Mouse (Mus musculus) bone marrow macrophage, adult 2 months (primary cell): ENCODE results near the gene Cetn3. TPM values are rescaled to one million over a fixed set of nuclear protein-coding genes. Genes with fewer than 3 reads are reported as not detected.

Source experiments
- H3K27ac ChIP-seq: 2 replicates; pipeline ENCODE4 v1.5.1; 2012; ENCODE audit warnings: low read depth, low read length; ENCODE audit not compliant: insufficient read depth
- H3K4me1 ChIP-seq: 2 replicates; pipeline ENCODE4 v1.6.1; 2012; ENCODE audit warnings: low read length; ENCODE audit not compliant: control insufficient read depth, insufficient read depth
- H3K4me3 ChIP-seq: 2 replicates; pipeline ENCODE4 v1.5.1; 2012; ENCODE audit warnings: mild to moderate bottlenecking, low read length, moderate library complexity; ENCODE audit not compliant: insufficient read depth
- CTCF ChIP-seq: IDR thresholded peaks from 2 replicates; pipeline ENCODE4 v1.5.1; 2012; ENCODE audit warnings: low read depth, mild to moderate bottlenecking, low read length, moderate library complexity
- POLR2A ChIP-seq: IDR thresholded peaks from 2 replicates; pipeline ENCODE4 v1.6.1; 2012; ENCODE audit warnings: mild to moderate bottlenecking, low read depth, low read length, borderline replicate concordance
- polyA plus RNA-seq: library from polyadenylated mRNA; stranded (reverse); fragments of >200 nt; gene quantifications from 2 replicates; pipeline ENCODE4 v1.2.4, GENCODE M21; 2012; ENCODE audit not compliant: missing spikeins, insufficient read depth, insufficient read length

Cetn3 gene
- polyA plus RNA-seq, 1 experiment, result 93.8 TPM

GRCm38 (mm10) chr13:81803713-81804112, 20.8 kb downstream of the Cetn3 start:
- TF ChIP-seq POLR2A, result no peak

GRCm38 (mm10) chr13:81822750-81823149, 39.9 kb downstream of the Cetn3 start:
- Histone ChIP-seq H3K4me1 (no peaks in the 10 kb centered on the region), H3K4me3 (no peak overlapping the region), H3K27ac (no peak overlapping the region)
- no peak for TF ChIP-seq CTCF
- no peak for TF ChIP-seq POLR2A

More at GRCm38 (mm10) chr13:81803713-81804112, 20.8 kb downstream of the Cetn3 start:
- H3K27ac ChIP-seq, result no peak overlapping the region
- H3K4me3 ChIP-seq, result no peak overlapping the region
- H3K4me1 ChIP-seq, result no peaks in the 10 kb centered on the region

- no peak for TF ChIP-seq POLR2A
- no peak for TF ChIP-seq CTCF
- H3K4me3 ChIP-seq, result no peak overlapping the region
- H3K27ac ChIP-seq, result no peak overlapping the region
- no peaks in the 10 kb centered on the region for H3K4me1 ChIP-seq
These were observed 41.9 kb downstream of the Cetn3 start for GRCm38 (mm10) chr13:81824576-81825330.

- no peaks in the 10 kb centered on the region for H3K4me1 ChIP-seq
- TF ChIP-seq POLR2A (no peak), CTCF (no peak)
- H3K4me3 ChIP-seq, result no peak overlapping the region
- H3K27ac ChIP-seq, result no peak overlapping the region
These were observed 45.6 kb downstream of the Cetn3 start for GRCm38 (mm10) chr13:81828486-81828885.

DNA sequence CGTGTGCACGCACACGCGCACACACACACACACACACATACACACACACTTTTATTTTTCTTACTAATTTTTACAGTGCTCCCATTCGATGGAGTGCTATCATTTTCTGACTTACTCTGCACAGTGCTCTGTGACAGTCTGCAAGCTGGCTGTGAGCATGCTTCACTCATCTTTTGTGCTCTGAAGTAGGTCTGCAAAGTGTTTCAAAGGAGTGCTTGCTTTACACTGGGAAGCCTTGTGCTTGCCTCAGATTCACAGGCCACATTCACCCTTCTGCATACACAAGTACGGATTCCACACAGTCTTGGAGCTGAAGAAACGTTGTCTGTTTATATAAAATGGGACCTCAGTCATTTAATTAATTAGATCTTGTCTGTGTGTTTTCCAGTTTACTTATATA, 49.0 kb downstream of the Cetn3 start:
- Histone ChIP-seq H3K4me1 (peaks cover 5% of the 10 kb centered on the region), H3K4me3 (no peak overlapping the region), H3K27ac (no peak overlapping the region)
- no peak for TF ChIP-seq POLR2A
- TF ChIP-seq CTCF, result no peak

DNA sequence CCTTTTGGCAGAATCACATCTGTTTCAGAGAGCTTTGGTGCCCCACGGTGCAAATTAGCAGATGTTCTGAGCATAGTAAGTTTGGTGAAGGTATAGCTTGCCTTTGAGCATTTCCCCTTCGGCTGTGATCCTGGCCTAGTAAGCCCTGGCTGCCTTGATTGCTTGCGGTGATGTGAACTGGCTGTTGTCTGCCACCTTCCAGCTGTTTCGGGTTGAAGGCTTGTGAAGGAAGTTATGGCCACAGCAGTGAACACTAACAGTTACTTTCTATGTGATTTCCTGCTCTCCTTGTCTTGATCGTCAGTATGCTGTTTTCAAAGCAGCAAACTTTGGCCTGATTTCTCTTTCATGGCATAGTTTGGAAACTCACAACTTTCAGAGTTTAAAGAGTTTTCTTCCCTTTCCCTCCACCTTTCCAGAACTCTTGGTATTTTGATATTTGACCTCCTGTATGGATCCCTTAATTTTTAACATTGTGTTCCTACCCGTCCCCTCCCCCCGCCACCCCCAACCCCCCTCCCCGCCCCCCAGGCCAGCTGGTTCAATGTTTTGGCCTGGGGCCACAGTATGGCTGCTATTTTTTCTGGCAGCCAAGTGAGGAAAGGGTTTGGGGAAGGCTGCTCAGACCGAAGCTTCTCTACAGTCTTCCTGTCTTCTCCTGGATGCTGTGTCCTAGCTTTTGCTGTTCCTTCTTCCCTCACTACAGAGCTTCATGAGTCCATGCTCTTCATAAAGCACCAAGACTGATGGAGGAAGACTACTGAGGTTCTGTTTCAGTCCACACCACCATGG, 53.7 kb downstream of the Cetn3 start:
- no peak overlapping the region for H3K27ac ChIP-seq
- H3K4me3 ChIP-seq, result no peak overlapping the region
- TF ChIP-seq CTCF, result no peak
- no peak for TF ChIP-seq POLR2A
- peaks cover 5% of the 10 kb centered on the region for H3K4me1 ChIP-seq

DNA sequence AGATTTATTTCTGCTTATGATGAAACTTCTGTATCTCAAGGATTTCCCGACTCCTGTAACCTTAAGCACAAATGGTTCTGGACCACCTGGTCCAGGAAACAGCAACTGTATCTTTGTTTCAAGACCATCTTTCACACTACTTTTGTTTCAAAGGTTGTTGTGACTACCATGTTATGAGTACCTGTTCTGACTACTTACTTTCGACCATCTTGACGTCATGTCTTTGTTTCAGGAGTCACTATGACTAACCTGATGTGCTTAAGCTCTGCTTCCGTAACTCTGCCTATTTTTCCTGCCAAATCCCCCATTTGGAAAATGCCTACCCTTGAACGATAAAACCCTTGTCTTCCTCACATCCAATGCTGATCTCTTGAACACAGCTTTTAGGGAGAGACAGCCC, 55.1 kb downstream of the Cetn3 start:
- peaks cover 5% of the 10 kb centered on the region for H3K4me1 ChIP-seq
- no peak overlapping the region for H3K27ac ChIP-seq
- TF ChIP-seq CTCF (no peak), POLR2A (no peak)
- no peak overlapping the region for H3K4me3 ChIP-seq

DNA sequence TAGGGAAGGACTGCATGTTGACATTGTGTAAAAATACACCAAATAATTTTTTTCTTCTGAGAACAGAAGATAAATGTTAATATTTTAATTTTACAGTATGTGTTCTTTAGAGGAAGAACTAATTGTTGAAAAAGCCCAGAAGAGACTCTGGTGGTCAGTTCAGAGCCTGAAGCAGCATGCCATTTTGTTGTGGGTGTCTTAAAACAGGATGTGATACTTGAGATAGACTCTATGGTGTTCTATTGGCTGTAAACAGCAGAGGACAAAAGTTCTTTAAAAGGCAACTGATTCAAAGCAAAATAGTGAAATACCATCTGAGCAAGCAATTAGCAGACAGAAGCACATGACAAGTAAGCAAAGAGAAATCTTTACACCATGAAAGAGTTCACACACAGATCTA, 56.1 kb downstream of the Cetn3 start:
- H3K4me1 ChIP-seq, result peaks cover 5% of the 10 kb centered on the region
- no peak overlapping the region for H3K27ac ChIP-seq
- H3K4me3 ChIP-seq, result no peak overlapping the region
- no peak for TF ChIP-seq POLR2A
- TF ChIP-seq CTCF, result no peak

- TF ChIP-seq CTCF, result no peak
- no peak for TF ChIP-seq POLR2A
- H3K4me3 ChIP-seq, result no peak overlapping the region
- H3K4me1 ChIP-seq, result peaks cover 2% of the 10 kb centered on the region; the same call in 1 of the 2 replicates
- no peak overlapping the region for H3K27ac ChIP-seq
These were observed 57.4 kb downstream of the Cetn3 start for GRCm38 (mm10) chr13:81840246-81840645.

- Histone ChIP-seq H3K4me3 (no peak overlapping the region), H3K27ac (no peak overlapping the region), H3K4me1 (no peaks in the 10 kb centered on the region)
- TF ChIP-seq POLR2A, result no peak
- no peak for TF ChIP-seq CTCF
These were observed 57.8 kb downstream of the Cetn3 start for GRCm38 (mm10) chr13:81840646-81841045.

DNA sequence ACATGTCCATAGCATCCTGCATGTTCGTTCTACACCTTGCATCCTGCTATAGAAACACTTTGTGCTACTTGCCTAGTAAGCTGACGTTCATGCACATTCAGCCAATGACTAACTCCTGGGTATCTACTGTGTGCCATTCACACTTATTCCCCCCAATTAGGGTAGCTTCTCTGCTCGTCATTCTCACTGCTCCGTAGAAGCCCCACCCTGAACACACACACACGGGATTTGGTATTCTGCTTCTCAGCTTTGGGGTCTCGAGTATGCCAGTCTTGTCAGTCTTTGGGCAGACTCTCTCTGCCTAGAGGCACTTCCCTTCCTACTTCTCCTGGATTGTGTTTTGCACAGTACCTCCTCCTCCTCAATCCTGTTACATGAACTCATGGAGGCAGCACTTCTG, 59.4 kb downstream of the Cetn3 start:
- H3K4me3 ChIP-seq, result no peak overlapping the region
- H3K4me1 ChIP-seq, result no peaks in the 10 kb centered on the region
- TF ChIP-seq CTCF (no peak), POLR2A (no peak)
- no peak overlapping the region for H3K27ac ChIP-seq

Other genes with a start within 250 kb of the Cetn3 start
- 0.41 and 0.58 TPM in 2 replicates for gene Adgrv1, start 149.9 kb upstream of the Cetn3 start, polyA plus RNA-seq
- gene Lysmd3, start 125.4 kb upstream of the Cetn3 start, polyA plus RNA-seq, result 18.4 and 18.9 TPM in 2 replicates
- gene Polr3g, start 72.1 kb upstream of the Cetn3 start, polyA plus RNA-seq, result 3.2 and 3.6 TPM in 2 replicates
- gene Mblac2, start 71.7 kb upstream of the Cetn3 start, polyA plus RNA-seq, result 8.4 and 8.6 TPM in 2 replicates